In the genomic region with DNA sequence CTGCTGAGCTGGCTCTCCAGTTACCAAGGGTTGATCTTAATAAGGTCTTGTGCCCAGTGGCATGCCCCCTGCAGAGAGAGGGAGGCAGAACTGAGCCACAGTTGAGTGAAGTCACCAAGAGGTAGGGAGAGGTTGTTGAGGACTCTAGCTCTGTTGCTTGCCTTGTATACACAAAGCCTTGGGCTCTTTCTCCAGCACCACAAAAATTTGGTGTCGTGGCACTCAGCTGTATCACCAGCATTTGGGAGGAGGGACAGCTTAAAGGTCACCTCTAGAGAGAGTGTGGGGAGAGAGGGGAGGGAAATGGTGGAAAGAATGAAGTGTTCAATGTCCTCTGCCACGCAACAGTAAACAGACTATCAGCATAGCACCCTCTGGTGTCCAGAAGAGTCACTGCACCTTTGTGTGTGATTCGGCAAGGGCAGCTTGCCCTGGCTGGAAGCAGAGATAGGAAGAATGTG, we compare ENCODE assay signal across 7 mouse cellular contexts. TPM values are rescaled to one million over a fixed set of nuclear protein-coding genes. Genes with fewer than 3 reads are reported as not detected.
A peak's percentile ranks its signal among the peaks of the same experiment; 100 is the strongest.
DNase-seq lines count a peak whose midpoint lies in the region; ATAC-seq and TF ChIP-seq lines count a peak whose summit lies in the region.

No protein-coding gene starts in this region.

- TF ChIP-seq POLR2A in cortical plate, adult 2 months (IDR thresholded peaks at IDR 0.05; ENCODE audit: extremely low read depth, insufficient read depth, low read length): no peak

- H3K4me3 ChIP-seq in cortical plate, adult 2 months (ENCODE audit: insufficient read depth, low read length): no peak overlapping the region
- H3K4me3 ChIP-seq in intestine, embryonic 14.5 days (ENCODE audit: low read depth, low read length): no peak overlapping the region

- H3K27me3 ChIP-seq in intestine, embryonic 14.5 days (replicated peaks; ENCODE audit: control insufficient read depth, insufficient read depth, low read length): no peaks in the 10 kb centered on the region

- no peak overlapping the region for H3K4me2 ChIP-seq in intestine, embryonic 14.5 days (ENCODE audit: low read length)

- no peaks in the 10 kb centered on the region for H3K9me3 ChIP-seq in intestine, embryonic 14.5 days (ENCODE audit: control insufficient read depth, low read length)

- intact Hi-C loops in gastrocnemius, postnatal 36 days (cut with DNase I): loop anchor here (2.0 to 5.0 kb wide), 2 partner anchors 49 to 171 kb away; no protein-coding TSS in a partner anchor
- intact Hi-C loops in left cerebral cortex, postnatal 14 days (cut with DNase I): loop anchor here (2.0 kb wide), 1 partner anchor 49 kb away; no protein-coding TSS in a partner anchor

- no peaks in the 10 kb centered on the region for H3K36me3 ChIP-seq in intestine, embryonic 14.5 days (ENCODE audit: control insufficient read depth, insufficient read depth, low read length)

- H3K27ac ChIP-seq in cortical plate, adult 2 months (ENCODE audit: insufficient read depth, low read length): no peak overlapping the region
- no peak overlapping the region for H3K27ac ChIP-seq in intestine, embryonic 14.5 days (ENCODE audit: low read depth)

- no peaks in the 10 kb centered on the region for H3K4me1 ChIP-seq in cortical plate, adult 2 months (ENCODE audit: control insufficient read depth, insufficient read depth, low read length)
- no peaks in the 10 kb centered on the region for H3K4me1 ChIP-seq in intestine, embryonic 14.5 days (replicated peaks; ENCODE audit: control insufficient read depth, insufficient read depth, low read length)

- no peak overlapping the region for H3K9ac ChIP-seq in intestine, embryonic 14.5 days (ENCODE audit: low read length)

- ATAC-seq in intestine, embryonic 14.5 days (replicated peaks; ENCODE audit: low FRiP score, low TSS enrichment, low read depth): peak; percentile 54; the same call in 1 of the 2 replicates

- peak; percentile 89 for DNase-seq in adipocyte (ENCODE audit: low spot score)
- peak; percentile 52 to 59 for DNase-seq in gastrocnemius, postnatal 36 days
- DNase-seq in intestine, embryonic 14.5 days (ENCODE audit: low spot score): peak; percentile 84
- peak; percentile 78 to 83 for DNase-seq in left cerebral cortex, postnatal 14 days (ENCODE audit: low spot score in 2 of 2)
- peak; percentile 81 for DNase-seq in mesoderm, embryonic 11.5 days (ENCODE audit: low read depth, low spot score)
- DNase-seq in right cerebral cortex, postnatal 25 days: peak; percentile 48

- 6% methylated on average over 3 of the region's 3 CpGs for WGBS in intestine, embryonic 14.5 days

- peak; percentile 91 for TF ChIP-seq CTCF in cortical plate, adult 2 months (IDR thresholded peaks at IDR 0.05; ENCODE audit: extremely low read depth, insufficient read depth, low read length)

RNA-seq across cellular contexts. Expression of a gene that starts 9.2 kb away (rescaled TPM):
- polyA plus RNA-seq in cortical plate, adult 2 months (2012; rRNA removed): 19.8 and 21.2 TPM in 2 replicates
- total RNA-seq in gastrocnemius, postnatal 36 days (2021): 10 to 100 TPM; 39.0 to 51.1 TPM
- 53.7 and 65.1 TPM in 2 replicates for polyA plus RNA-seq in intestine, embryonic 14.5 days (2014; fragmentation: Nextera tagmentation; extraction: Ambion mirVana)
- total RNA-seq in left cerebral cortex, postnatal 14 days (2021): 10 to 100 TPM; 11.9 to 14.4 TPM

RNA-seq across cellular contexts. Expression of a gene that starts 54.5 kb away (rescaled TPM):
- 0.02 TPM in 1 of 2 replicates, not detected in the other for polyA plus RNA-seq in cortical plate, adult 2 months (2012; rRNA removed)
- under 1 TPM in 1 of 2 experiments, not detected in 1; 0.17 TPM for total RNA-seq in gastrocnemius, postnatal 36 days (2021)
- 0.09 and 0.12 TPM in 2 replicates for polyA plus RNA-seq in intestine, embryonic 14.5 days (2014; fragmentation: Nextera tagmentation; extraction: Ambion mirVana)
- total RNA-seq in left cerebral cortex, postnatal 14 days (2021): under 1 TPM in 1 of 2 experiments, not detected in 1; 0.09 TPM

RNA-seq across cellular contexts. Expression of a gene that starts 55.0 kb away (rescaled TPM):
- polyA plus RNA-seq in cortical plate, adult 2 months (2012; rRNA removed): 0.06 TPM in 1 of 2 replicates, not detected in the other
- total RNA-seq in gastrocnemius, postnatal 36 days (2021): not detected
- 0.18 TPM in 1 of 2 replicates, not detected in the other for polyA plus RNA-seq in intestine, embryonic 14.5 days (2014; fragmentation: Nextera tagmentation; extraction: Ambion mirVana)
- total RNA-seq in left cerebral cortex, postnatal 14 days (2021): not detected

RNA-seq across cellular contexts. Expression of a gene that starts 57.6 kb away (rescaled TPM):
- polyA plus RNA-seq in cortical plate, adult 2 months (2012; rRNA removed): not detected in 2 replicates
- not detected for total RNA-seq in gastrocnemius, postnatal 36 days (2021)
- not detected in 2 replicates for polyA plus RNA-seq in intestine, embryonic 14.5 days (2014; fragmentation: Nextera tagmentation; extraction: Ambion mirVana)
- not detected for total RNA-seq in left cerebral cortex, postnatal 14 days (2021)

RNA-seq across cellular contexts. Expression of a gene that starts 57.7 kb away (rescaled TPM):
- polyA plus RNA-seq in cortical plate, adult 2 months (2012; rRNA removed): 0.08 TPM in 1 of 2 replicates, not detected in the other
- total RNA-seq in gastrocnemius, postnatal 36 days (2021): not detected
- polyA plus RNA-seq in intestine, embryonic 14.5 days (2014; fragmentation: Nextera tagmentation; extraction: Ambion mirVana): 0.13 TPM in 1 of 2 replicates, not detected in the other
- under 1 TPM in 1 of 2 experiments, not detected in 1; 0.13 TPM for total RNA-seq in left cerebral cortex, postnatal 14 days (2021)
